Mouse (Mus musculus): ENCODE measurements around the gene Gfra1.

Gene Gfra1

DNA sequence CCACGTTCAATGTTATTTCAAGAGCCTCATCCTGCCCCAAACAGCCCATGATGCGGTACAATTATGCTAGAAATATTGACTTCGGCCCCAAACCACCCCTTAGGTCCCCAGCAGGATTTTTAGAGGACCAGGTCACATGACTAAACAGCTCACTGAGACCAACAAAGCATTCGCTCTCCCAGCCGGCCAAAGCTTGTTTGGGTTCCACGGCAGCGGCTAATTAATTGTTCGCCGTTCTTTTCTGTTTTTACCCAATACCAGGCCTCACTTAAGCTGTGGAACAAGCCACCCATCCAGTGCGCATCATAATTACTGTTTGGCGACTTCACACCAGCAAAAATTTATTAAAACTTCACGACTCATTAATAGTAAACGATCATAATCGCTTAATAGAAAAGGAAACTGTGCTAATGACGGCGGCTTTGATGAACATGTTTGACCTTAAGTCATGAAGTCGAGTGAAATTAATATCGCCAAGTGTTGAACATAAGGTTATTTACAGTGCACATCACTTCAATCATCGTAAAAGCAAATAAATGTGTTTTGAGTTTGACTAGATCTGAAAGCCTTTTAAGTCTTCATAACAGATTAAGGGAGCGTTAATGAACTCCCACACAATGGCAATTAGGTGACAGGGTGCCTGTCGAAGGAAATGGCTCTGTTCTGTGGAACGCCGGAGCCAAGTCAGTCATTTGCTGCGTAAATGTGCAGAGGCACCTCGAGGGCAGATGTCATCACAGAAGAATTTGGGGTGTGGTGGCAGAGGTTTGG, 235.5 kb downstream of the Gfra1 start:
- in situ Hi-C loops (cut with MboI; ENCODE audit: low pct_unique_long_range_greater_than_20kb in 1 of 2, low sequenced_read_pairs in 2 of 2, unreplicated experiment in 1 of 2): no loop called here

DNA sequence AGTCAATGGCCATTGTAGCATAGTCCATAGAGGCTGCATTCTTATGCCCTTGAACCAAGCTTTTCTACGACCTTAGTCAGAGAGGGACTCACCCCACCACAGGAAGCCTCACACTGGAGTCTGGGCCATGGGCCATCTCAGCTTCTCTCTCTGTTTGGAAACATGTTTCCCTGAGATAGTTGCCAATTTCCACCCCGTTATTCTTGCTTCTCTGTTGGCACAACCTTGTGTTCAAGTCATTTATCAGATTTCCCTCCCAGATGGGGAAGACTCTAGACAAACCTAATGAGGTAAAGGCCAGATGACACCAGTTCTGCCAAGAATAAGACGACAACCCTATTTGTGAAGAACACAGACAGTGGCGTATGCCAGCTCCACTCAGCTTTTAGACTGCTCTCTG, 238.1 kb downstream of the Gfra1 start:
- in situ Hi-C loops (cut with MboI; ENCODE audit: low pct_unique_long_range_greater_than_20kb in 1 of 2, low sequenced_read_pairs in 2 of 2, unreplicated experiment in 1 of 2): no loop called here

DNA sequence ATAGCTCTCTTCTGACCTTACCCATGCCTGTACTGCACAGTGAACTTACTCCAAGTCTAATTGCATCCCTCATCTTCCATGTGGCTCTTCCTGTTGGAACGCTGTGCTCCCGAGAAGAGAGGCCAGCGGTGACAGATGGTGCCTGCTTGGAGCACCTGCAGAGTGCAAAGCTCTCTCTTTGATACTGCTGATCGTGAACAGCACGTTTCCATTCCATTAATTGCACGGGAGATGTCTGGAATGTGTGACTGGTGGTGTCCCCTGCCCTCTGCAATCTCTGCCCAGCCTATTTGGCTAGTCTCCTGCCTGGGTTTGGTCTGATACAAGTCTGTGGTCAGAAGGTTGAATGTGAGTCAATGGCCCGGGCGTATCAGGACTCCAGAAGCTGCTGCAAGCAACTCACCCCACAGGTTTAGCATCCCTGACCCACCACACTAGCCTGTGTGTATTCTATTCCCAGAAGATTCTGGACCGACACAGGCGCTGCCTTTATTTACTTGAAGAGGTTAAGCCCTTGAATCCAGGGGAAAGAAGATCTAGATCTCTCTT, 249.1 kb downstream of the Gfra1 start:
- in situ Hi-C loops (cut with MboI; ENCODE audit: low pct_unique_long_range_greater_than_20kb in 1 of 2, low sequenced_read_pairs in 2 of 2, unreplicated experiment in 1 of 2): no loop called here

DNA sequence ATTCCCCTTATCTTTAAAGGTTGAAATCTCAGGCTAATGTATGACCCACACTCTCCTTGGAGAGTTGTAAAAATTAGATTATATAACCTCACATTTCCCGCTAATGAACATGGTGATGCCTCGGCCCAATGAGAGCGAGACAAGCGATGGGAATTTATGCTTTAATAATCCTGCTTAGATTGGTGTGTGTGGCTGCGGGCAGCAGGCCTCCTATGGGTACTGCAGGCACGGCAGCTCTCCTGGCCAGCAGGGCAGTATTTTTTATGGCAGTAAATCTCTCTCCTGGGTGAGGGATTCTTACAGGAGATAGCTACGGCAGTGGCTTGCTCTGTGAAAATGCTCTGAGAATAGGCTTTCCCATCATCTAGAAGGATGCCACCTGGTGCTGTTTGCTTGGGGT, 250.2 kb downstream of the Gfra1 start:
- in situ Hi-C loops (cut with MboI; ENCODE audit: low pct_unique_long_range_greater_than_20kb in 1 of 2, low sequenced_read_pairs in 2 of 2, unreplicated experiment in 1 of 2): no loop called here

DNA sequence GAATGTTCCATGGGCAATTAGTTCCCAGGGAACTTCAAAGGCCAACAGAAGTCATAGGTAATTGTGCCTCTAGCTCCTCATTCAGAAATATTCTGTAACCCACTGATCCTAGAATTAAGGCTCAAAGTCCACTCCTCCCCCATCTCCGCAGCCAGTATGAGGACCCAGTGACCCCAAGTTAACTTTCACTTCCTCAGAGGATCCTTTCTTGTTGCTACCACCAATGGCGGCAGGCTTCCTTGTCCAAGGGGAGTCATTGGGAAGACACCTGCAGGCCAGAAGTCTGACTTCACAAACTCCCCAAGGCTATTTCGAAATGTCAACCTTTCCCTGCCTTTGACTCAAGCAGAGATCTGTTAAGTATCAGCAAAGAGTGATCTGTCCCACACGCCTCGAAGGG, 253.1 kb downstream of the Gfra1 start:
- in situ Hi-C loops (cut with MboI; ENCODE audit: low pct_unique_long_range_greater_than_20kb in 1 of 2, low sequenced_read_pairs in 2 of 2, unreplicated experiment in 1 of 2): no loop called here

DNA sequence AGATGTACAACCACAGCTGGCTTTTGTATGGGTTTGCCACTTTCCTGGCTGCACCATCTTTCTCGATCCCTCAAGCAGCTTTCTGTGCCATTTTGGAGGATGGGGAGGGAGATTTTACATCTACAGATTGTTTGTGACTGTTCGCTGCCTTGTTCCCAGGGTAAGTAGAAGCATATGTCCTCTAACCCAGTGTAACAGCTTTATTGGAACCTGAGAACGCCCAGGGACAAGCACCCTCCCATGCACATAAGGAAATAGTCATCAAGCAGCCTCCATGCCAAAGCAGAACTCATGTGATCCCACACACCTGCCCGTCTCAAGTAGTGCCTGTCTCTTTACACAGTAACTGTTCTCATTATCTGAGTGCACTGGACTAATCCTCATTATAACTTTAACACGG, 256.0 kb downstream of the Gfra1 start:
- in situ Hi-C loops (cut with MboI; ENCODE audit: low pct_unique_long_range_greater_than_20kb in 1 of 2, low sequenced_read_pairs in 2 of 2, unreplicated experiment in 1 of 2): no loop called here

DNA sequence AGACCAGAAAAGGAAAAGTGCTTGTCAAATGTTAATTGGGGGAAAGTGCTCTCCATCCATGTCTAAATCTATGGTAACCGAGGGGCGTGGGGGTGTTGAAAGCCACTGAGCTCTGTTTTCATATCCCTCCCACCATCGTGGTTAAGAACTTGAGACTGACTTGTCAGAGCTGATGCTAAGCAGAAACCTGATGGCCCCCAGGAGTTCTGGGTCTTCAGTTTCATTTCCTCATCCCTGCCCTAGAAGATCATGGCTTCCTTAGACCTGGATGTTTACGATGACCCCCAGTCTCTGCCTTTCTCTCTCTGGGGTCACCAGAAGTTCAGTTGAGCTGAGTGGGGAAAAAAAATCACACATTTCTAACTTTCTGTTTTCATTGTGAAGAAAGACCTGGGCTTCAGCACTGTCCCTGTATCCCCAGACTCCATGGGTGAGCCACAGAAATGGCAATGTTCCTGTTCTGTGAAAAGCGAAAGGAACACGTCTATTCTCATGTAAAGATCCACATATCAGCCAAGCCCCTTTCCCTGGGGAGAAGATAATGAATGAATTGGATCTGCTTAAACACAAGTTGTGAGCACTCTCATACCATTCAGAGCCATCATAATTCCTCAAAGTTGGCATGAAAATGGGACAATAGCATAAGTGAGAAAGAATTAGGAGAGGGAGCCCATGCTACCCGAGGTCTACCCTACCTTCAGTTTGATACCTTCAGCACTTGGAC, 261.8 kb downstream of the Gfra1 start:
- in situ Hi-C loops (cut with MboI; ENCODE audit: low pct_unique_long_range_greater_than_20kb in 1 of 2, low sequenced_read_pairs in 2 of 2, unreplicated experiment in 1 of 2): no loop called here

DNA sequence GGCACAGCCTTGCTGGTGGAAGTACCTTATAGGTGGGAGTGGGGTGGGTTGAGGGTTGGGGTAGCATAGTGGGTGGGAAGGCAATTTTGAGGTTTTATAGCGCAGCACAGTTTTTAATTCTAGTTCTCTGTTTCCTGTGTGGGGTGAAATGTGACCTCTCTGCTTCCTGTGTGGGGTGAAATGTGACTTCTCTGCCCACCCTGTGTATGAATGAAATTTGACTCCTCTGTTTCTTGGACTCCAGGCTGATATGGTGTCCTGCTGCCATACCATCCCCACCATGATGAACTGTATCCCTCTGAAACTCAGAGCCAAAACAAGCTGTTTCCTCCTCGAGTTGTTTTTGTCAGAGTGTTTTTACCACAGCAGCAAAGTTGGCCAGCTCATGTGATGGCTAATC, 264.8 kb downstream of the Gfra1 start:
- in situ Hi-C loops (cut with MboI; ENCODE audit: low pct_unique_long_range_greater_than_20kb in 1 of 2, low sequenced_read_pairs in 2 of 2, unreplicated experiment in 1 of 2): no loop called here

DNA sequence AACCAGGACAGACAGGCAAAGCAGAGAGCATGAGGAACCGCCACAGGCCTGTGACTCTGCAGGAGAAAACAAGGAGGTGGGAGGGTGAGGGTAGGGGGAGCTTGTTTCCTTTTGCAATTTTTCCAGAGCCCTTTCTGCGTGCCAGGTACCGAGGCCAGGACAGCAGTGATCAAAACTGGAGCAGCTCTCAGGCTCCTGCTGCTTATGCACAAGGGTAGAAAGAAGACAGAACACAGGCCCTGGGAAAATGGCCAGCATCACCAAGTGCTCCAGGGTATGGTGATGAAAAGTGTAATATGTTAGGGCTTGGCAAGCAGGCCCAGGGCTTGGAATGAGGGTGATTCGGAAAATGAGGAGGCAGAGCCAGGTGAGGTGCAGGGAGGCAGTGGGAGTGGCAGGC, 269.2 kb downstream of the Gfra1 start:
- in situ Hi-C loops (cut with MboI; ENCODE audit: low pct_unique_long_range_greater_than_20kb in 1 of 2, low sequenced_read_pairs in 2 of 2, unreplicated experiment in 1 of 2): no loop called here
